Mouse (Mus musculus): ENCODE data around the gene Zscan2. TPM values are rescaled to one million over a fixed set of nuclear protein-coding genes. Genes with fewer than 3 reads are reported as not detected.

Gene Zscan2
- total RNA-seq, 2 experiments from 2014 or later = 13.4 to 15.2 TPM

- intact Hi-C loops (cut with DNase I) = no loop called here
- no peak for DNase-seq (ENCODE audit: low spot score in 2 of 2)
These were observed 18.6 kb upstream of the Zscan2 start for GRCm38 (mm10) chr7:80842132-80842531.

DNA sequence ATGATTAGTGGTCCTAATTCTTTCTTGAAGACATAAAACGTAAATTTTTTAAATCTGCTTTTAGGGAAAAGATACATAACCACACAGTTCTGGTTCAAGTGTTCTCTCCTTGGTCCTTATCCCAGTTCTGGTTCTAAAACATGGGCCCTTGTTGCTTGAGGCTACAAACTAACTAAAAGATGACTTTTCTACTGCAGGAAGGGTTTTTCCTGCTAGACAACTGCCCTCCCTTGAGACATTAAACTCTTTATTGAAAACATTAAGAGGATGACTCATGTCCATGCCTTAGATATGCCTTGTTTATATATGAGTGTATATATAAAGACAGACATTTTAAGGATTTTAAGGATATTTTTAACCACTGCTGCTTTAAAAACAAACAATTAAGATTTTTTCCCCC lies 17.5 kb upstream of the Zscan2 start:
- DNase-seq (ENCODE audit: low spot score in 2 of 2) = no peak
- intact Hi-C loops (cut with DNase I) = no loop called here

DNA sequence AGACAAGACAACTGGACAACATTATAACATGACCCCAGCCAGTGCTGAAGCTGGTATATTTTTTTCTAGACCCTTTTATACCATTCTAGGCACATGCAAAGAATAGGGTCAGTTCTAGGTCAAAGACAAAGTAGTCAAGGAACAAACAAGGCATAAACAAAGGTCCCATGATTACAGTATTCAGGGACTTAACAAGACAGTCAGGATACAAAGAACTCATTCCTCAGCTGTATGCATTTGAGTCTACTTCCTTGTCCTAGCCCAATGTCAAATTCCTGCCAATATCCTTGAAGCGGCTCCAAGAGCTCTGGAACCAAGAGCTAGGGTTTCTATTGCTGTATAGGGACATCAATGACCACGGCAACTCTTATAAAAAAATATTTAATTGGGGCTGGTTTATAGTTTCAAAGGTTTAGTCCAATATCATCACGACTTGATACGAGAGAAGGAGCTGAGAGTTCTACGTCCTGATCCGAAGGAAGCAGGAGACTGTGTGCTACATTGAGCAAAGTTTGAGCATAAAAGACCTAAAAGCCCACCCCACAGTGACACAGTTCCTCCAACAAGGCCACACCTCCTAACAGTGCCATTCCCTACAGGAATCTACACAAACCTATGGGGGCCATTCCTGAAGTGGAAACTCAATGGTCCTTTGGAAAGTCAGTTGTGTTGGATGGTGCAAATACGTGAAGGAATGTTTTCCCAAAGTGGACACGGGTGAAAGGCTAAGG lies 16.6 kb upstream of the Zscan2 start:
- intact Hi-C loops (cut with DNase I) = no loop called here
- no peak for DNase-seq (ENCODE audit: low spot score in 2 of 2)

- intact Hi-C loops (cut with DNase I) = loop anchor here (5.0 kb wide), 1 partner anchor 32 kb away; no protein-coding TSS in a partner anchor
- no peak for DNase-seq (ENCODE audit: low spot score in 2 of 2)
These were observed 16.0 kb upstream of the Zscan2 start for GRCm38 (mm10) chr7:80844691-80845090.

- intact Hi-C loops (cut with DNase I) = loop anchor here (5.0 kb wide), 1 partner anchor 33 kb away; no protein-coding TSS in a partner anchor
- DNase-seq (ENCODE audit: low spot score in 2 of 2) = no peak
These were observed 15.0 kb upstream of the Zscan2 start for GRCm38 (mm10) chr7:80845621-80846279.

GRCm38 (mm10) chr7:80846280-80846678 lies 14.4 kb upstream of the Zscan2 start:
- intact Hi-C loops (cut with DNase I) = loop anchor here (5.0 kb wide), 1 partner anchor 34 kb away; no protein-coding TSS in a partner anchor
- no peak for DNase-seq (ENCODE audit: low spot score in 2 of 2)

DNA sequence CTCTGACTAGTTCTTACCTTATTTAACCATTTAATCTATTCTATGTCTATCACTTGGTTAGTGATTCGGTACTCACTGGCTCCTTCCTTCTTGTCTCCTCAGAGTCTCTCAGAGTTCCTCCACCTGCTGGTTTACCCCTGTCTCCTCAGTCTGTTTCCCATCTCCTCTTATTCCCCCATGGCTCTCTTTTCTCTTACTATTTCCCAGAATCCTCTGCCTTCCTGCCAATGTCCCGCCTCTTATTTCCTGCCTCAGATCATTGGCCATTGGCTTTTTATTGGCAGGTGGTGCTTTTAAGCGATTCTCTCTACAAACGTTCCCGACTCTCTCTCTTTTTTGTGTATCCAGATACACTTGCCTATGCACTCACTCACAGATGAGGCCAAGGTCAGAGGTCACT lies 14.0 kb upstream of the Zscan2 start:
- DNase-seq (ENCODE audit: low spot score in 2 of 2) = no peak
- intact Hi-C loops (cut with DNase I) = loop anchor here (5.0 kb wide), 1 partner anchor 34 kb away; no protein-coding TSS in a partner anchor

- intact Hi-C loops (cut with DNase I) = loop anchor here (1.0 to 5.0 kb wide), 3 partner anchors 37 to 120 kb away; no protein-coding TSS in a partner anchor
- no peak for DNase-seq (ENCODE audit: low spot score in 2 of 2)
These were observed 11.5 kb upstream of the Zscan2 start for GRCm38 (mm10) chr7:80849267-80849666.

DNA sequence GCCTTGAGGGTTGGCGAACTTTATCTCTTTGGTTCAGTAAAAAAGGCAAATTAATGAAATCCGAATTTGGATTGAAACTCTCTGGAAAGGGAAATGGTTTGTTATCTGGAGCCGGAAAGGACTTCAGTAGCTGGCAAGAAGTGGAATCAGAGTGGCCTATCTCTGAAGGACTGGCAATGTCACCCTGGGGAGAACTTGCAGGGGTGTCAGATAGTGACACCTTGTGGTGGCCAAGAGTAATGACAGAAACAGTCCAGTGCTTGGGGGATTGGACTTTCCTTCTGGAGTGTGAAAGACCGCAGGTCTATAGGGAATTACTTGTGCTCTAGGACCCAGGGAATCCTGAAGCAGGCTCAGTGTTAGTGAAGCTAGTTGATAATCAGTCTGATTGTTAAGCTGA lies 11.0 kb upstream of the Zscan2 start:
- peak in 1 of 2 experiments; percentile 29 for DNase-seq (ENCODE audit: low spot score in 2 of 2)
- intact Hi-C loops (cut with DNase I) = loop anchor here (1.0 to 5.0 kb wide), 3 partner anchors 37 to 120 kb away; no protein-coding TSS in a partner anchor

DNA sequence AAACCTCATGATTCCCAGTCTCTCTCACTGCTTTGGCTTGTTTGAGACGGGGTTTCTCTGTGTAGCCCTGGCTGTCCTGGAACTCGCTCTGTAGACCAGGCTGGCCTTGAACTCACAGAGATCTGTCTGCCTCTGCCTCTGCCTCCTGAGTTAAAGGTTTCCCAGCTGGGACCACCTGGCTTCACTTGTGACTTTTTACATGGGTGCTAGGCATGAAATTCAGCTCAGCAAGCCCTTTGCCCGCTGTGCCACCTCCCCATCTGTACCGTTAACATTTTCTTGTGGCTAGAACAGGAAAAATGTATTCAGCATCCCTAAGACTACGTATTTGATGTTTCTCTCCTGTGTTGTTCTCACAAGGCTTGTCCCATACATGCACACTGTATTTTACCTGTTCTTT lies 10.2 kb upstream of the Zscan2 start:
- intact Hi-C loops (cut with DNase I) = no loop called here
- no peak for DNase-seq (ENCODE audit: low spot score in 2 of 2)

DNA sequence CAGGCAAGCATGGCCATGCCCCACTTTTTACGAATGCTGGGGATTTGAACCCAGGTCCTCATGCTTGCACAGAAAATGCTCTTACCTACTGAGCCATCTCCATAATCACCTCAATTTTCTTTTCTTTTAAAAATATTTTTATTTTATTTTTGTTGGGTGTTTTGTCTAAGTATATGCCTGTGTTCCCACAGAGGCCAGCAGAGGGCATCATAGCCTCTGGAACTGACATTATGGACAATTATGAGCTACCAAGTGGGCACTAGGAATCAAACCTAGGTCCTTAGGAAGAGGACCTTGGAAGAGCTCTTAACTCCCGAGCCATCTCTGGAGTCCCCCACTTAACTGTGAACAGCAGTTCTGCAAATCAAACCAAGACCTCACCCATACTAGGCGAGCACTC lies 7.5 kb upstream of the Zscan2 start:
- intact Hi-C loops (cut with DNase I) = no loop called here
- DNase-seq (ENCODE audit: low spot score in 2 of 2) = no peak

DNA sequence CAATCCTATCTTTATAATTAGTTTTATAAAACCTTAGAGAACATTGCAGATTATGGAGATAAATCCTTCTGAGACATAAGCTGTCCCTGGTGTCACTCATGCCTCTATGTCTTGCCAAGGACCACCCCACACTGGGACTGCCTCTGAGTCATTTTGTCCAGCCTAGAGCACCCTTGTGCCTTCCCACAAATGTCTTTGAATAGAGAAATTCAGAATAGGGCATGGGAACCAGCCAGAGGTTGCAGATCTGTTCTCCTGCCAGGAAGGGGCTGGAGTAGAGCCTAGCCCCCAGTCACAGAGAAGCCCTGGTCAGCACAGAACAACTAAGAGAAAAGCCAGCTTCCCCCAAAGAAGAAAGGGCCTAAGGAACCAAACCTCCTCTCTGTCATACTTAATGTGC lies 5.4 kb upstream of the Zscan2 start:
- intact Hi-C loops (cut with DNase I) = no loop called here
- DNase-seq (ENCODE audit: low spot score in 2 of 2) = no peak

- peak; percentile 67 to 72 for DNase-seq (ENCODE audit: low spot score in 2 of 2)
- intact Hi-C loops (cut with DNase I) = loop anchor here (1.0 kb wide), 1 partner anchor 298 kb away; no protein-coding TSS in a partner anchor
These were observed 3.5 kb upstream of the Zscan2 start for GRCm38 (mm10) chr7:80857181-80857580.

- intact Hi-C loops (cut with DNase I) = no loop called here
- no peak for DNase-seq (ENCODE audit: low spot score in 2 of 2)
These were observed 493 bp upstream of the Zscan2 start for GRCm38 (mm10) chr7:80860227-80860626.

GRCm38 (mm10) chr7:80862475-80862874 lies 1.8 kb downstream of the Zscan2 start:
- DNase-seq (ENCODE audit: low spot score in 2 of 2) = no peak
- intact Hi-C loops (cut with DNase I) = no loop called here

GRCm38 (mm10) chr7:80863520-80863919 lies 2.8 kb downstream of the Zscan2 start:
- intact Hi-C loops (cut with DNase I) = no loop called here

DNA sequence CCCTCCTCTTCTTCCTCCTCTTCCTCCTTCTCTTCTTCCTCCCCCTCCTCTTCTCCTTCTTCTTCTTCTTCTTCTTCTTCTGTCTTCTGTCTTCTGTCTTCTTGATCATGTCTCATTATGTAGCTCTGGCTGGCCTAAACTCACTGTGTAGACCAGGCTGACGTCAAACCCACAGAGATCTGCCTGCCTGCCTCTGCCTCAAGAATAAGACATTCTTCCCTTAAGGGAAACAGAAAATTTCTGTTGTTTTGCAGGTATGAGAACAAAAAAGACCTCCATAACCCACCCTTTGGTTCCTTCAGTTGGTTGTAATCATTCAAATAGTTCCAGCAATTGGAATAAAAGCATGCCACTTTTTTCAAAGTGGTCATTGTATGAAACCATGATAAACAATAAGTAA lies 3.4 kb downstream of the Zscan2 start:
- no peak for DNase-seq (ENCODE audit: low spot score in 2 of 2)
- intact Hi-C loops (cut with DNase I) = no loop called here

More at GRCm38 (mm10) chr7:80863520-80863919, 2.8 kb downstream of the Zscan2 start:
- no peak for DNase-seq (ENCODE audit: low spot score in 2 of 2)

DNA sequence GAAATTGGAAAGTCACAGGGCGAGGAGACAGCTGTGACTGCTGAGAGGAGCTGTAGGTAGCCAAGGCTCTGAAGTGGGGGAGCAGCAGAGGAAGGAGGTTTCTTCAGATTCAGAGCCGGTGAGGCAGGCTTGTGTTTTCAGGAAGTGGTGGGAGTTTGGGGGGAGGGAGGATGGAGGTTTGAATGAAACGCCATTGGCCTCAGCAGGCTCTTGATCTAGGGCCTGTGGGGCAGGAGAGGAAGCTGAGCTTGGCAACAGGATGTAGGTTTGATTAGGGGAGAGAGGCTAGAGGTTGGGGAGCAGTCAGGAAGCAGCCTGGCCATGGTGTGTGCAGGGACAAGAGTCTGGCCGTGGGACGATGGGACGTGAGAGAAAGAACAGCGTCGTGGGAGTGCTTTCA lies 4.1 kb downstream of the Zscan2 start:
- intact Hi-C loops (cut with DNase I) = no loop called here
- no peak for DNase-seq (ENCODE audit: low spot score in 2 of 2)

DNA sequence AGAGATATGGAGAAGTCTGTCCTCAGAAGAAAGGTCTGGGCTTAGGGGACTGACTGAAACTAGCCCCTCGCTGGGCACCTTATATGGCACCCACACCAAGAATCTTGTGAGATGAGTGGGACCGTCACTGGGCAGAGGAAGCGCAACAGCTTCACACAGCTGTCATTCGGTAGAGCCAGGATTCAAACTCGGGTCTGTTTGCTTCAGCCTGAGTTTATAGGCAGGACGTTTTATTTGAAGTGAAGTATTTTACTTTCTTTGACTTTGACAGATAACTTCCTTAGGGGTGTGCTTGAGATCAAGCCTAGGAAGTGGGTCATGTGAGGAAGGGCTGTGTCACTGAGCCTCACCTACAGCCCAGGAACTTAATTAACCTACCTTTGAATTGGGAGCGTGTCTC lies 4.8 kb downstream of the Zscan2 start:
- no peak for DNase-seq (ENCODE audit: low spot score in 2 of 2)
- intact Hi-C loops (cut with DNase I) = no loop called here

GRCm38 (mm10) chr7:80866514-80867147 lies 5.9 kb downstream of the Zscan2 start:
- no peak for DNase-seq (ENCODE audit: low spot score in 2 of 2)
- intact Hi-C loops (cut with DNase I) = no loop called here

All from left cerebral cortex, postnatal 36 days (tissue).